Mouse (Mus musculus) testis, postnatal 14 days (tissue): Measurements from ENCODE around the gene Ppp4r3a.
"Not testable (repeated sequence)": the region's sequence is repeated elsewhere in the genome, so short reads cannot be mapped to it uniquely, and the experiment has no call there.

Experiments used
- DNase-seq: peaks from one replicate; pipeline ENCODE4 v3.0.0; 2021; ENCODE audit warnings: low spot score

The Ppp4r3a gene

GRCm38 (mm10) chr12:101028247-101028953 is 55.1 kb downstream of the Ppp4r3a start:
- DNase-seq = no peak

GRCm38 (mm10) chr12:101027451-101028246 is 55.9 kb downstream of the Ppp4r3a start:
- DNase-seq = no peak

- DNase-seq = no peak
Observed at GRCm38 (mm10) chr12:101026946-101027345, 56.6 kb downstream of the Ppp4r3a start.

- no peak for DNase-seq
Observed at GRCm38 (mm10) chr12:101026518-101026917, 57.0 kb downstream of the Ppp4r3a start.

GRCm38 (mm10) chr12:101026025-101026424 is 57.5 kb downstream of the Ppp4r3a start:
- DNase-seq = no peak

- DNase-seq = no peak
Observed at GRCm38 (mm10) chr12:101025379-101025778, 58.1 kb downstream of the Ppp4r3a start.

GRCm38 (mm10) chr12:101024824-101025223 is 58.7 kb downstream of the Ppp4r3a start:
- DNase-seq = no peak

GRCm38 (mm10) chr12:101023143-101023542 is 60.4 kb downstream of the Ppp4r3a start:
- no peak for DNase-seq

- no peak for DNase-seq
Observed at GRCm38 (mm10) chr12:101022353-101022752, 61.1 kb downstream of the Ppp4r3a start.

- DNase-seq = no peak
Observed at GRCm38 (mm10) chr12:101021484-101022226, 61.8 kb downstream of the Ppp4r3a start.

GRCm38 (mm10) chr12:101020210-101021015 is 63.1 kb downstream of the Ppp4r3a start:
- DNase-seq = no peak

GRCm38 (mm10) chr12:101019443-101019842 is 64.1 kb downstream of the Ppp4r3a start:
- DNase-seq = no peak

GRCm38 (mm10) chr12:101019031-101019430 is 64.5 kb downstream of the Ppp4r3a start:
- DNase-seq = no peak

GRCm38 (mm10) chr12:101017971-101018371 is 65.5 kb downstream of the Ppp4r3a start:
- DNase-seq = no peak

GRCm38 (mm10) chr12:101016412-101016928 is 67.0 kb downstream of the Ppp4r3a start:
- no peak for DNase-seq

- no peak for DNase-seq
Observed at GRCm38 (mm10) chr12:101015926-101016325, 67.6 kb downstream of the Ppp4r3a start.

GRCm38 (mm10) chr12:101015165-101015560 is 68.3 kb downstream of the Ppp4r3a start:
- DNase-seq = no peak

- no peak for DNase-seq
Observed at GRCm38 (mm10) chr12:101014549-101015164, 68.8 kb downstream of the Ppp4r3a start.

GRCm38 (mm10) chr12:101013668-101014067 is 69.8 kb downstream of the Ppp4r3a start:
- not testable (repeated sequence) for DNase-seq

GRCm38 (mm10) chr12:101013078-101013665 is 70.3 kb downstream of the Ppp4r3a start:
- no peak for DNase-seq
